Mouse (Mus musculus) limb, embryonic 13.5 days (tissue): Measurements from ENCODE around the gene Rtkn2. TPM values are rescaled to one million over a fixed set of nuclear protein-coding genes. Genes with fewer than 3 reads are reported as not detected.

Experiments
- ATAC-seq: fragments of 200-750 bp; cut with Nextera tagmentation; 2 replicates; pipeline ENCODE4 v1.8.0; 2017; ENCODE audit warnings: low read depth, moderate number of reproducible peaks, moderate TSS enrichment; ENCODE audit not compliant: low FRiP score
- H3K27ac ChIP-seq: fragments of 300-500 bp; sonication (generic); 2 replicates; pipeline ENCODE4 v1.5.1; 2015; ENCODE audit warnings: inconsistent platforms, mild to moderate bottlenecking, moderate library complexity
- H3K27me3 ChIP-seq: fragments of 300-500 bp; sonication (generic); 2 replicates; pipeline ENCODE4 v1.6.1; 2015; ENCODE audit warnings: mild to moderate bottlenecking, inconsistent platforms
- H3K36me3 ChIP-seq: fragments of 300-500 bp; sonication (generic); 2 replicates; pipeline ENCODE4 v1.6.1; 2015; ENCODE audit warnings: inconsistent platforms, mild to moderate bottlenecking, moderate library complexity
- H3K4me1 ChIP-seq: fragments of 300-500 bp; sonication (generic); 2 replicates; pipeline ENCODE4 v1.6.1; 2015; ENCODE audit warnings: inconsistent platforms
- H3K4me2 ChIP-seq: fragments of 300-500 bp; sonication (generic); replicated peaks from 2 replicates; pipeline ENCODE4 v1.6.1; 2015; ENCODE audit warnings: inconsistent platforms, mild to moderate bottlenecking, moderate library complexity
- H3K4me3 ChIP-seq: fragments of 300-500 bp; sonication (generic); 2 replicates; pipeline ENCODE4 v1.5.1; 2015; ENCODE audit warnings: moderate library complexity, mild to moderate bottlenecking, inconsistent platforms
- H3K9ac ChIP-seq: fragments of 300-500 bp; sonication (generic); 2 replicates; pipeline ENCODE4 v1.6.1; 2015; ENCODE audit warnings: mild to moderate bottlenecking, inconsistent platforms
- H3K9me3 ChIP-seq: fragments of 300-500 bp; sonication (generic); 2 replicates; pipeline ENCODE4 v1.6.1; 2016; ENCODE audit warnings: inconsistent platforms
- WGBS: fragments of 180-500 bp; shearing (Covaris S2); methylation state at CpG from one replicate; pipeline ENCODE4 v1.1.7; 2015; 5-methylcytosine and 5-hydroxymethylcytosine counted together
- polyA plus RNA-seq: library from polyadenylated mRNA; unstranded; fragments of >200 nt; fragmentation: Nextera tagmentation; extraction: Ambion mirVana; gene quantifications from 2 replicates; pipeline ENCODE4 v1.2.1, GENCODE M21; 2015

The Rtkn2 gene
- 9.2 and 10.8 TPM in 2 replicates for polyA plus RNA-seq

DNA sequence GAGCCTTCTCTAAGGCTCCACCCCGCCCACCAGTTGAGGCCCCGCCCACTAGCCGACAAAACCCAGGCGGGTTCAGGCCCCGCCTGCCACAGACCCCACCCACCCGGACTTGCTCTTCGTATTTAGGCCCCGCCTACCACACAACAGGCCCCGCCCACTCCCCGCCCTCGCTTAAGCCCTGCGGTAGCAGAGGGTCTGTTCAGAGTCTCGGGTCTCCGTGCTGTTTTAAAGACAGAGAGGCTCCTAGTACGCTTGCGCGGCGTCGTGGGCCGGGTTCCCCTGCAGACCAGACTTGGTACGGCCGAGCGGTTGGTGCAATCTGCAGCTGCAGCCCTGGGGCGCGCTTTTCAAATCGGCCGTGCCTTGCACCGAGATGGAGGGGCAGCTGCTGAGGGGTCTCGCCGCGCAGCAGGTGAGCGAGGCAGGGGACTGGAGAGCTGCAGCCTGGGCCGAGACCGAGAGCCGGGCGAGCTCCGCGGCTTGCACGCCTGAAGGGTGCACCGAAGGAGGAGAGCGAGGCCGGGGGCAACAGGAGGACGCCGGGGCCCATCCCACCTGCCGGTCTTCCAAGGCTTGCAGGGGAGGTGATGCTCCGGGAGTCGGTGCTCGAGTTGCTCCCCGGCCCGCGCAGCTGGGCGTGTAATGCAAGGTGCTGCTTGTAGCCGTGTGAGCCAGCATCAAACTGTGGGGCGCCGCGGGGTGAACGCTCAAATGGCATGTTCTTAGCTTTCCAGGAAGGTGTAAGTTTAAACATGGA, at the start of gene Rtkn2:
Gene Rtkn2, plus strand, starts transcription at position 170 of the 757 bp plus-strand sequence.
- peak; percentile 98 for ATAC-seq
- H3K9me3 ChIP-seq = no peaks in the 10 kb centered on the region
- under 1% methylated on average over 57 of the region's 57 CpGs for WGBS

DNA sequence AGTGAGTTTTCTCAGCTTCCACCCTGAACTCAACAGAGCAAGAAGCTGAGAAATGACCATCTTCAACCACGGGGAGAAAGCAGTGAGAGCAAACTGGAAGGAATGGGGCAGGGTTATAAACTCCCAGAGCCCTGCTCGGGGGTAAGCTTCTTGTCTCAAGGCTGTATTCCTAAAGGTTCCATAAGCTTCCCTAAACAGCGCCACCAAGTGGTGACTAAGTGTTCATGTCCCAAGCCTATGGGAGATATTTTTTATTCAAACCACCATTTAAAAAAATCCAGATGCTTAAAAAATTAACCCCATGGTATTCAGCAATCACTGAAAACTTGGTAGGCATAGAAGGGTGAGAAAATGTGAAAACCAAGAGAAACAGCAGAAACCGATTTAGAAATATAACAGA, 48.0 kb upstream of the Rtkn2 start:
- WGBS = 85% methylated on average over 4 of the region's 4 CpGs
- no peaks in the 10 kb centered on the region for H3K9me3 ChIP-seq

More for the DNA sequence above, at the start of gene Rtkn2:
- Histone ChIP-seq H3K27ac (peak within 1 kb of the TSS; percentile 39; the same call in 1 of the 2 replicates), H3K9ac (peak within 1 kb of the TSS; percentile 71), H3K27me3 (no peaks in the 10 kb centered on the region), H3K4me3 (peak within 1 kb of the TSS; percentile 71), H3K36me3 (no peaks in the 10 kb centered on the region), H3K4me2 (peak within 1 kb of the TSS; percentile 99), H3K4me1 (peaks cover 8% of the 10 kb centered on the region)

DNA sequence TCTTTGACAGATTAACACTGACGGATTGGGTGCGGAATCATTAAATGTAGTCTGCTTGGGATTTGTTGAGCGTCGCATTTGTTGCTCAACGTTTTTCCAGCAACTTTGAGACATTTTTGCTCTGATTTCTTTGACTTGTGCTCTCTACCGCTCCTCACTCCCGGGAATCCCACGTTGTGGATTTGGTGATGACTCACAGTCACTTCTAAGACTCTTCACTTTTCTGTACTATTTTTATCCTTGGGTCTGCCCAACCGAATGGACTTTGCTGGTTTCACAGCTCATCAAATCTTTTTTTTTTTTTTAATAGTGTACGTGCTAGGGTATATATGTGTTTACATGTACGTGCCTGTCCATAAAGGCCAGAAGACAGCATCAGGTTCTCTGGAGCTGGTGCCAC, 46.6 kb upstream of the Rtkn2 start:
- Histone ChIP-seq H3K4me3 (no peak overlapping the region), H3K4me2 (no peak overlapping the region), H3K9ac (no peak overlapping the region), H3K36me3 (no peaks in the 10 kb centered on the region), H3K9me3 (no peaks in the 10 kb centered on the region), H3K27ac (no peak overlapping the region), H3K27me3 (no peaks in the 10 kb centered on the region), H3K4me1 (no peaks in the 10 kb centered on the region)
- WGBS = 85% methylated on average over 11 of the region's 11 CpGs
- no peak for ATAC-seq

More for the DNA sequence above, 48.0 kb upstream of the Rtkn2 start:
- Histone ChIP-seq H3K27ac (no peak overlapping the region), H3K9ac (no peak overlapping the region), H3K36me3 (no peaks in the 10 kb centered on the region), H3K27me3 (no peaks in the 10 kb centered on the region), H3K4me2 (no peak overlapping the region), H3K4me1 (no peaks in the 10 kb centered on the region), H3K4me3 (no peak overlapping the region)
- no peak for ATAC-seq

DNA sequence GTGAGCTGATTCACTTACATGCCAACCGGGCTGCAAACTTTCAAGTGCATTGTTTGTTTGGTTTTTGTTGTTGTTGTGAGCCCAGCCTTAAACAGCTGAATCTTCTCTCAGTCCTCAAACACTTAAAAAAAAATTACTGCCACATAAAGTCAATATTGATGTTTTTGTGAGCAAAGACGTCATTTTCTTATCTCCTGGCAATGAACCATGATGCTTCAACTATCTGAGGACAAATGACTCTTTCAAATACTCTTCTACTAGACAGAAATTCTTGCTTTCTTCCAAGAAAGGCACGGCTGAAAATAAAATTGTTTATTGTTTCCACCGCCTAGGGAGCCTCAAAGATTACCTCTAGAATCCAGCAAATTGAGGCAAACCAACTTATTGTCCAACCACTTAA, 42.4 kb upstream of the Rtkn2 start:
- H3K4me2 ChIP-seq = no peak overlapping the region
- H3K27ac ChIP-seq = no peak overlapping the region
- WGBS = 76% methylated on average over 4 of the region's 4 CpGs
- 0 out of 2 replicates have a peak, but pooled peaks cover 3% of the 10 kb centered on the region for H3K4me1 ChIP-seq
- no peak overlapping the region for H3K4me3 ChIP-seq
- H3K27me3 ChIP-seq = no peaks in the 10 kb centered on the region
- no peaks in the 10 kb centered on the region for H3K9me3 ChIP-seq
- no peaks in the 10 kb centered on the region for H3K36me3 ChIP-seq
- no peak overlapping the region for H3K9ac ChIP-seq
- no peak for ATAC-seq

DNA sequence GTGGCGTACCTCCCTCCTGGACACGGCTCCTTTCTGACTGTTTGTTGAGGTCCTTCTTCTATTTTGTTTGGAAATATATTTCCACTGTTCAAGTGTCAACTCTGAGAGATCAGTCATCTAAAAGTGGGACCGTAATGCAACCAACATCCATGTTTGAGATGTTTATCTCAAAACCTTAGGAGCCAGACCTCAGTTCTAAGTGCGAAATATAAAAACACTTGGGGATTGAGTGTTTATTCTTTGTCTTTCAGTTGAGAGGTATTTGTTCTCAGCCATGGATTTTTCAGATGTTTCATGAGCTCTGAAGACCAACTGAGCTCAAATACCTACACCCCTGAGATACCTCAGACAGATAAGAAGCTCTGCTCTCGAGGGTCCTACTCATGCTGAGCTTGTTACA, 41.6 kb upstream of the Rtkn2 start:
- no peaks in the 10 kb centered on the region for H3K36me3 ChIP-seq
- no peaks in the 10 kb centered on the region for H3K27me3 ChIP-seq
- H3K27ac ChIP-seq = no peak overlapping the region
- 87% methylated on average over 5 of the region's 5 CpGs for WGBS
- H3K9ac ChIP-seq = no peak overlapping the region
- ATAC-seq = no peak
- 0 out of 2 replicates have a peak, but pooled peaks cover 3% of the 10 kb centered on the region for H3K4me1 ChIP-seq
- no peak overlapping the region for H3K4me2 ChIP-seq
- no peak overlapping the region for H3K4me3 ChIP-seq
- no peaks in the 10 kb centered on the region for H3K9me3 ChIP-seq

DNA sequence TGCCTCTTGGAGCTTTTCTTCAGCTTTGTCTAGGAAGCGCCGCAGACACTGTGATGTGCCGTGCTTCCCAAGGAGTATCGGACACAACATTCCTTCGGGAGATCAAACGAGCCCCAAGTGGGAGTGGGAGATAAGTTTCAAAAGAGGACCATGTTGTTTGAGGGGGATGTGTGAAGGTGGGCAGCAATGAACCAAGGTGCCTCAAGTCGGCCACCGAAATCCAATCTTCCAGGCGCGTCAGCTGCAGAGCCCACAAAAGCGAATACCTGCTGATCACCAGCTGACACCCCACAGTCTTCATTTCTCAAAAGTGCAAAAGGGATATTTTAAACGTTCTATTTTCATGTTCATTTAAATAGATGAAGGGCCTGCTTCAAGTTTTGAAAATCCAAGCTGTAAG, 39.8 kb upstream of the Rtkn2 start:
- Histone ChIP-seq H3K36me3 (no peaks in the 10 kb centered on the region), H3K27me3 (no peaks in the 10 kb centered on the region), H3K4me1 (0 out of 2 replicates have a peak, but pooled peaks cover 3% of the 10 kb centered on the region), H3K9ac (no peak overlapping the region), H3K4me3 (no peak overlapping the region), H3K9me3 (no peaks in the 10 kb centered on the region), H3K4me2 (no peak overlapping the region), H3K27ac (no peak overlapping the region)
- 63% methylated on average over 12 of the region's 12 CpGs for WGBS
- ATAC-seq = no peak

DNA sequence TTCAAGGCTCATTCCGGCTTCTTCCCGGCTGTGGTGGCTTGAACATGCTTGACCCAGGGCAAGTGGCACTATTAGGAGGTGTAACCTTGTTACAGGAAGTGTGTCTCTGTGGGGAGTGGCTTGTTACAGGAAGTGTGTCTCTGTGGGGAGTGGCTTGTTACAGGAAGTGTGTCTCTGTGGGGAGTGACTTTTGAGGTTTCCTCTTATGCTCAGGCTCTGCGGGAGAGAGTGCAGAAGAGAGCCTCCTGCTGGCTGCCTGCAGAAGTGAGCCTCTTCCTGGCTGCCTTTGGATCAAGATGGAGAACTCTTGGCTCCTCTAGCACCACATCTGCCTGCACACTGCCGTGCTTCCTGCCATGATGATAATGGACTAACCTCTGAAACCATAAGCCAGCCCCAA, 35.9 kb upstream of the Rtkn2 start:
- Histone ChIP-seq H3K9me3 (no peaks in the 10 kb centered on the region), H3K4me3 (no peak overlapping the region), H3K27ac (no peak overlapping the region), H3K36me3 (no peaks in the 10 kb centered on the region), H3K4me2 (no peak overlapping the region), H3K9ac (no peak overlapping the region), H3K27me3 (no peaks in the 10 kb centered on the region), H3K4me1 (0 out of 2 replicates have a peak, but pooled peaks cover 3% of the 10 kb centered on the region)
- WGBS = 86% methylated on average over 4 of the region's 4 CpGs
- ATAC-seq = no peak

DNA sequence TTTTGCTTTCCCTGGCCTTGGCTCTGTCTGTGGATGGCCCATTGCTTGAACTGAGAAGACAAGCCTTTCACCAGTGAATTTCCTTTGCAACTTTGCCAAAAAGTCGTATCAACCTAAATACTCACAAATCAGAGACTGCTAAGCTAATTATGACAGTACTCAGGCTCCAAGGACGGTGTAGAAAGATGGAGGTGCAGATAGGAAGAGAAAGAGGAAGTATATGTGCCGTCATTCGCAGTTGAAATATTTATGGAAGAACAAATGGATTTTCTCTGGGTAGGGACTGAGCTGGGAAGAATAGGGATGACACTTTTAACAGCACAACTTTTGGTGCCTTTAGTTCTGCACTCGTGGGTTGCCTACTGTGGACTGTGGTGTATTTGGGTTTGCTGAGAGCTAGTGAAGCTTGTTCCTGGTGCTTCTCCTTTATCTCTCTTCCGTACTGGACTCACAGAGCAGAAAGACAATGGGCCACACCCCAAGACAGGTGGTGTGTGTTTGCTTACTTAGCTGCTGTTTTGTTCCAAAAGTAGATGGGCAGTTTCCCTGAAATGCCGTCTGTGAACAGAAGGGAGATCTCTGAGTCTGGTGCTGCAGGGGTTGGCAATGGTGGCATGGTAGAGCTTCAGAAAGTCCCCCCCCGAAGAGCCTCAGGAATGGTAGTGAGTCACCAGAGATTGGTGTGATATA, 29.2 kb upstream of the Rtkn2 start:
- Histone ChIP-seq H3K9ac (no peak overlapping the region), H3K4me1 (no peaks in the 10 kb centered on the region), H3K27ac (no peak overlapping the region), H3K4me3 (no peak overlapping the region), H3K36me3 (no peaks in the 10 kb centered on the region), H3K27me3 (no peaks in the 10 kb centered on the region), H3K4me2 (no peak overlapping the region), H3K9me3 (no peaks in the 10 kb centered on the region)
- WGBS = 81% methylated on average over 8 of the region's 8 CpGs
- ATAC-seq = no peak

DNA sequence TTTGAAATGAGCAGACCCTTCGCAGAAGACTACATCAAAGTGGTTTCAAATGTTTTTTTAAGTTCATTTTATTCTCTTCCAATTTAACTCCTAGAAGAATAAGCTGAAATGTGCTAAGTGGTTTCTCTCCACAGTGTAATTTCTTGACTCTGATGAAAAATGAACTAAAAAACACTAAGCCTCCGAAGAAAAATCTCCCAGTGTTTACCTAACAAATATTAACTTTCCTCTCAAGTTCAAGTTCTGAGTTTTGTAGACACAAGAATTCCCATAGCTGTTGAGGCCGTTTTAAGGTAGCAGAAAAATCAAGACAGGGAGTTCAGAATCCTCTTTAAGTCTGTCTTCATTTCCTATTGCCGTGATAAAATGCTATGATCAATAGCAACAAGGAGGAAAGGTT, 27.7 kb upstream of the Rtkn2 start:
- H3K27ac ChIP-seq = no peak overlapping the region
- 75% methylated on average over 4 of the region's 4 CpGs for whole genome bisulfite sequencing
- no peak overlapping the region for H3K4me2 ChIP-seq
- no peaks in the 10 kb centered on the region for H3K4me1 ChIP-seq
- no peak for ATAC-seq
- no peaks in the 10 kb centered on the region for H3K9me3 ChIP-seq
- no peak overlapping the region for H3K9ac ChIP-seq
- H3K27me3 ChIP-seq = no peaks in the 10 kb centered on the region
- H3K4me3 ChIP-seq = no peak overlapping the region
- H3K36me3 ChIP-seq = no peaks in the 10 kb centered on the region

DNA sequence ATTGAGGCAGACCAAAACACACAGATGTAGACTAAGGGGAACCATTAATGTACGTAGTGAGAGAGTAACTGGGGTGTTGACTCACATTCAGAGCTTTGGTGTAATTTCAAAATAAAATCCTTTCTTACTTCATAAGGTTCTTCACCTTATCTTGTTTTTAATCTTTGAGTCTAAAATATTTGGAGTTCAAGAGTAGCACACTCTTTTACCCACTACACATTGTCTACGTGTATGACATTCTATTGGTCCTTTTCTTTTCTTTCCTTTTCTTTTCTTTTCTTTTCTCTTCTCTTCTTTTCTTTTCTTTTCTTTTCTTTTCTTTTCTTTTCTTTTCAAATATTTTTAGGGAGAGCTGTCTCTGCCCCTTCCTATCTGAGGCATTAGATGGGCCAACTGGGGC, 23.4 kb upstream of the Rtkn2 start:
- no peaks in the 10 kb centered on the region for H3K4me1 ChIP-seq
- H3K4me2 ChIP-seq = no peak overlapping the region
- H3K27ac ChIP-seq = no peak overlapping the region
- WGBS = 92% methylated on average over 2 of the region's 2 CpGs
- no peaks in the 10 kb centered on the region for H3K27me3 ChIP-seq
- H3K9ac ChIP-seq = no peak overlapping the region
- H3K4me3 ChIP-seq = no peak overlapping the region
- no peaks in the 10 kb centered on the region for H3K36me3 ChIP-seq
- no peak for ATAC-seq
- no peaks in the 10 kb centered on the region for H3K9me3 ChIP-seq

DNA sequence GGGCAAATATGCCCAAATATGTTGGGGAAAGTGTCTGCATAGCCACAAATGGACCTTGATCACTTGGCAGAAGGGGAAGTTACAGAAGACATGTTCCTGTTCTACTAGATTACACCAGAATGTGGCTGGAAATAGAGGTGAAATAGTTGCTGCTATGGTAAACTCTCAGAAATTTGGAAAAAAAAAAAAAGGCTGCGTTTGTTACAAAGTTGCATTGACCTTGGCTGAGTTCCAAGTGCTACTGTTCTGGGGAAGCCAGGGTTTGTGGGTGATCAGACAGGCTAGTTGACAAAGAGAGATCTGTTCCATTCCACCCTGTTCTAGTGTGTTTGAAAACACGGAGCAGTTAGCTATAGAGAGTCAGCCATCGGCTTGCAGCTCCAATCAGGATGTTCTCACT, 19.4 kb upstream of the Rtkn2 start:
- Histone ChIP-seq H3K27me3 (no peaks in the 10 kb centered on the region), H3K9ac (no peak overlapping the region), H3K27ac (no peak overlapping the region), H3K4me1 (no peaks in the 10 kb centered on the region), H3K9me3 (no peaks in the 10 kb centered on the region), H3K36me3 (no peaks in the 10 kb centered on the region), H3K4me3 (no peak overlapping the region), H3K4me2 (no peak overlapping the region)
- WGBS = 70% methylated on average over 3 of the region's 3 CpGs
- no peak for ATAC-seq

DNA sequence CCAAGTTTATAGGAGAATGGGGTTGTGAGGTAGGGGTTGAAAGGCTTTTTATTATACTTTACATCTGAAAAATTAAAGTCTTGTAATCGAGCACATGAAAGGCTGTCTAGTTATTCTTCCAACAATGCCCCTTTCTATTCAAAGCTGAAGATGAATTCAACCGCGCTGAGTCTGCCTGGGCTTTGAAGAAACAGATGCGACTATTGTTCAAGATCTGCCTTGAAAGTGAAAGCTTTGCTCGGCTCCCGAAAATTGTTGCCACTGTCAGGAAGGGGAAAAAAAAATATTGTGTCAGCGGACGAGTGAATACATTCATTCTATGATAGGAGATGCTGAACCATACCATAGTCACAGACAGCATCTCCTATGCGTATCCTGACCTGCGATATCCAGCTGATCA, 16.9 kb upstream of the Rtkn2 start:
- no peak overlapping the region for H3K4me2 ChIP-seq
- ATAC-seq = no peak
- no peak overlapping the region for H3K9ac ChIP-seq
- H3K27ac ChIP-seq = no peak overlapping the region
- no peaks in the 10 kb centered on the region for H3K27me3 ChIP-seq
- H3K9me3 ChIP-seq = no peaks in the 10 kb centered on the region
- 0 out of 2 replicates have a peak, but pooled peaks cover 5% of the 10 kb centered on the region for H3K4me1 ChIP-seq
- no peak overlapping the region for H3K4me3 ChIP-seq
- no peaks in the 10 kb centered on the region for H3K36me3 ChIP-seq
- 78% methylated on average over 10 of the region's 10 CpGs for WGBS
